ENCODE assay signal across 22 mouse cellular contexts in the genomic region with DNA sequence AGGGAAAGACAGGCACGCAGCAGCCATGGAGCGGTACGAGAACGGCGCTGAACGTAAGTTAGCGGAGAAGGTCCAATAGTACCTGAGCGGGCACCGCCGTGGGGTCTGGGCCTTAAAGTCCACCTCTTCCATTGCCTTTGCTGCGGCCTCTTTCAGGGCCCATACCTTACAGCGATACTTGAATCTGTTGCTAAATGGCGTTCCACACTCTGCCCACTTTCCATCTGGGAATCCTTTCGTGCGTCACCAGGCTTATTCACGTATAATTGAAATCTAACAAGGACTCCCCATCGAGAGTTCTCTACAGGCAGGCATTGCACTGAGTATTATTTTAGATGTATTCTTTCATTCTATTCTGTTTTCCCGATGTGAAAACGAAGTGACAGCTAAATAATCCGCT.
A peak's percentile ranks its signal among the peaks of the same experiment; 100 is the strongest.
DNase-seq lines count a peak whose midpoint lies in the region; ATAC-seq and TF ChIP-seq lines count a peak whose summit lies in the region.
"Had no signal": no experiment of that assay in that cellular context is flagged by ENCODE, and none has a peak within 500 bp of the region (broad histone marks: within the 10 kb centered on the region; RNA-seq: fewer than 3 reads in every experiment).

No protein-coding gene starts in this region.

- DNase-seq in frontal cortex, postnatal 36 days (ENCODE audit: low spot score in 2 of 2) = peak; percentile 47 to 67
- DNase-seq in forebrain, embryonic 11.5 days (ENCODE audit: low spot score) = no peak
- no peak for DNase-seq in yolk sac, embryonic 10.5 days (ENCODE audit: low spot score)
- DNase-seq in embryo, embryonic 10 days (ENCODE audit: low spot score) = no peak
- DNase-seq in MN1 (ENCODE audit: low spot score) = no peak
- DNase-seq: adrenal gland, postnatal 36 days; cerebellum, adult 2 months; cerebellum, postnatal 36 days; gastrocnemius, adult 2 months; heart, postnatal 36 days; thymus, adult 18-20 months had no signal

- H3K27me3 ChIP-seq in E14TG2a.4 (ENCODE audit: insufficient read depth, low read length) (0 out of 2 replicates have a peak, but pooled peaks cover 5% of the 10 kb centered on the region), ES-Bruce4 (ENCODE audit: control insufficient read depth, insufficient read depth, low read length, poor library complexity, severe bottlenecking) (no peaks in the 10 kb centered on the region; the same call in 1 of the 2 replicates)
- H3K27me3 ChIP-seq in limb, embryonic 13.5 days = no peaks in the 10 kb centered on the region
- H3K27me3 ChIP-seq in forebrain, embryonic 11.5 days (ENCODE audit: control insufficient read depth, insufficient read depth, low read length) = no peaks in the 10 kb centered on the region
- H3K27me3 ChIP-seq: forebrain, embryonic 13.5 days; liver, embryonic 15.5 days; midbrain, embryonic 12.5 days; neural tube, embryonic 12.5 days had no signal

- TF ChIP-seq POLR2A in ES-Bruce4 (IDR thresholded peaks at IDR 0.05; ENCODE audit: insufficient read depth, low read length) = no peak

- no peak overlapping the region for H3K9ac ChIP-seq in ES-Bruce4 (ENCODE audit: low read depth, poor library complexity, severe bottlenecking)
- no peak overlapping the region for H3K9ac ChIP-seq in limb, embryonic 13.5 days
- H3K9ac ChIP-seq in forebrain, embryonic 11.5 days (ENCODE audit: low read length) = no peak overlapping the region
- H3K9ac ChIP-seq: forebrain, embryonic 13.5 days; hindbrain, embryonic 14.5 days; liver, embryonic 15.5 days; midbrain, embryonic 12.5 days; neural tube, embryonic 12.5 days had no signal

- H3K4me1 ChIP-seq in E14TG2a.4 (replicated peaks; ENCODE audit: low read depth, low read length) (0 out of 2 replicates have a peak, but pooled peaks cover 2% of the 10 kb centered on the region), ES-Bruce4 (ENCODE audit: control insufficient read depth, insufficient read depth, low read length) (no peaks in the 10 kb centered on the region)
- H3K4me1 ChIP-seq in limb, embryonic 13.5 days = peaks cover 10% of the 10 kb centered on the region; the same call in 1 of the 2 replicates
- no peaks in the 10 kb centered on the region for H3K4me1 ChIP-seq in forebrain, embryonic 11.5 days (replicated peaks; ENCODE audit: control insufficient read depth, insufficient read depth, low read length)
- H3K4me1 ChIP-seq: embryonic facial prominence, embryonic 10.5 days; forebrain, embryonic 13.5 days; midbrain, embryonic 12.5 days; neural tube, embryonic 12.5 days had no signal

- no peak for ATAC-seq in limb, embryonic 13.5 days (ENCODE audit: low FRiP score, low read depth)
- no peak for ATAC-seq in forebrain, embryonic 11.5 days (replicated peaks; ENCODE audit: low FRiP score)
- ATAC-seq: forebrain, embryonic 13.5 days; intestine, embryonic 16.5 days had no signal

- H3K9me3 ChIP-seq in E14TG2a.4 (ENCODE audit: low read length) = no peaks in the 10 kb centered on the region
- H3K9me3 ChIP-seq in ES-Bruce4 (replicated peaks; ENCODE audit: control insufficient read depth, insufficient read depth, low read length, poor library complexity, severe bottlenecking) = no peaks in the 10 kb centered on the region
- no peaks in the 10 kb centered on the region for H3K9me3 ChIP-seq in limb, embryonic 13.5 days
- no peaks in the 10 kb centered on the region for H3K9me3 ChIP-seq in forebrain, embryonic 11.5 days (ENCODE audit: control insufficient read depth, low read length)
- H3K9me3 ChIP-seq: forebrain, embryonic 13.5 days; G1E; liver, embryonic 15.5 days; midbrain, embryonic 12.5 days; neural tube, embryonic 12.5 days had no signal

- H3K36me3 ChIP-seq in E14TG2a.4 (ENCODE audit: insufficient read depth, low read length) = no peaks in the 10 kb centered on the region
- H3K36me3 ChIP-seq in ES-Bruce4 (ENCODE audit: control insufficient read depth, insufficient read depth, low read length, poor library complexity, severe bottlenecking) = no peaks in the 10 kb centered on the region
- no peaks in the 10 kb centered on the region for H3K36me3 ChIP-seq in limb, embryonic 13.5 days
- no peaks in the 10 kb centered on the region for H3K36me3 ChIP-seq in forebrain, embryonic 11.5 days (ENCODE audit: control insufficient read depth, insufficient read depth, low read length)
- H3K36me3 ChIP-seq: embryonic facial prominence, embryonic 10.5 days; G1E; liver, embryonic 15.5 days; midbrain, embryonic 12.5 days; neural tube, embryonic 12.5 days had no signal

- no peak overlapping the region for H3K27ac ChIP-seq in ES-Bruce4 (ENCODE audit: insufficient read depth, low read length)
- no peak overlapping the region for H3K27ac ChIP-seq in limb, embryonic 13.5 days
- H3K27ac ChIP-seq in forebrain, embryonic 11.5 days (ENCODE audit: low read depth, low read length) = no peak overlapping the region
- H3K27ac ChIP-seq: embryonic facial prominence, embryonic 10.5 days; forebrain, embryonic 13.5 days; gastrocnemius, adult 2 months; hindbrain, embryonic 14.5 days; liver, embryonic 15.5 days; midbrain, embryonic 12.5 days; neural tube, embryonic 12.5 days had no signal

- H3K4me3 ChIP-seq in E14TG2a.4 (replicated peaks; ENCODE audit: low read length) = peak overlapping the region; percentile 54
- peak overlapping the region; percentile 32 for H3K4me3 ChIP-seq in ES-Bruce4 (ENCODE audit: low read depth, low read length)
- no peak overlapping the region for H3K4me3 ChIP-seq in limb, embryonic 13.5 days
- H3K4me3 ChIP-seq in forebrain, embryonic 11.5 days (ENCODE audit: low read depth, low read length) = no peak overlapping the region
- H3K4me3 ChIP-seq: embryonic facial prominence, embryonic 10.5 days; forebrain, embryonic 13.5 days; gastrocnemius, adult 2 months; liver, embryonic 15.5 days; midbrain, embryonic 12.5 days; neural tube, embryonic 12.5 days had no signal

- H3K4me2 ChIP-seq in limb, embryonic 13.5 days (replicated peaks) = 0 out of 2 replicates have a peak overlapping the region, but pooled peaks have one; percentile 7
- H3K4me2 ChIP-seq in forebrain, embryonic 11.5 days (ENCODE audit: low read depth, low read length, severe bottlenecking) = no peak overlapping the region
- H3K4me2 ChIP-seq: forebrain, embryonic 13.5 days; hindbrain, embryonic 14.5 days; liver, embryonic 15.5 days; midbrain, embryonic 12.5 days; neural tube, embryonic 12.5 days had no signal

- TF ChIP-seq EP300 in ES-Bruce4 (IDR thresholded peaks at IDR 0.05; ENCODE audit: insufficient read depth, low read depth, low read length) = no peak

- WGBS in limb, embryonic 13.5 days = 83% methylated on average over 20 of the region's 20 CpGs
- 86% methylated on average over 20 of the region's 20 CpGs for WGBS in forebrain, embryonic 11.5 days

- TF ChIP-seq CTCF in E14TG2a.4 (conservative IDR thresholded peaks at IDR 0.05; ENCODE audit: low read length) (no peak), ES-Bruce4 (IDR thresholded peaks at IDR 0.05; ENCODE audit: low read depth, low read length) (no peak)

Comparison
In these comparisons a context has a peak if more than half of its experiments do, and no peak if none do; other contexts are left out.
1. H3K4me3 ChIP-seq: peak in E14TG2a.4 (single experiment) and ES-Bruce4 (single experiment); none in limb, embryonic 13.5 days (single experiment) and forebrain, embryonic 11.5 days (single experiment).
2. DNase-seq: peak in frontal cortex, postnatal 36 days (2 of 2); none in forebrain, embryonic 11.5 days (single experiment), yolk sac, embryonic 10.5 days (single experiment), embryo, embryonic 10 days (single experiment) and MN1 (single experiment).